Mouse (Mus musculus) embryonic facial prominence, embryonic 15.5 days (tissue): ENCODE measurements around the gene Samd4. TPM values are rescaled to one million over a fixed set of nuclear protein-coding genes. Genes with fewer than 3 reads are reported as not detected.

Experiments
- ATAC-seq: fragments of 200-750 bp; cut with Nextera tagmentation; 2 replicates; pipeline ENCODE4 v1.8.0; 2017; ENCODE audit warnings: low read depth, moderate TSS enrichment; ENCODE audit not compliant: insufficient number of reproducible peaks, low FRiP score, low TSS enrichment
- H3K27ac ChIP-seq: fragments of 300-500 bp; sonication (generic); replicated peaks from 2 replicates; pipeline ENCODE4 v1.5.1; 2015; ENCODE audit warnings: mild to moderate bottlenecking, inconsistent platforms
- H3K27me3 ChIP-seq: fragments of 300-500 bp; sonication (generic); 2 replicates; pipeline ENCODE4 v1.6.1; 2015; ENCODE audit warnings: inconsistent platforms
- H3K36me3 ChIP-seq: fragments of 300-500 bp; sonication (generic); 2 replicates; pipeline ENCODE4 v1.6.1; 2015; ENCODE audit warnings: mild to moderate bottlenecking, inconsistent platforms
- H3K4me1 ChIP-seq: fragments of 300-500 bp; sonication (generic); 2 replicates; pipeline ENCODE4 v1.6.1; 2015; ENCODE audit warnings: inconsistent platforms
- H3K4me2 ChIP-seq: fragments of 300-500 bp; sonication (generic); replicated peaks from 2 replicates; pipeline ENCODE4 v1.6.1; 2015; ENCODE audit warnings: mild to moderate bottlenecking, inconsistent platforms
- H3K4me3 ChIP-seq: fragments of 300-500 bp; sonication (generic); replicated peaks from 2 replicates; pipeline ENCODE4 v1.5.1; 2015; ENCODE audit warnings: mild to moderate bottlenecking, inconsistent platforms
- H3K9ac ChIP-seq: fragments of 300-500 bp; sonication (generic); 2 replicates; pipeline ENCODE4 v1.6.1; 2015; ENCODE audit warnings: inconsistent platforms
- H3K9me3 ChIP-seq: fragments of 300-500 bp; sonication (generic); replicated peaks from 2 replicates; pipeline ENCODE4 v1.6.1; 2016; ENCODE audit warnings: inconsistent platforms
- WGBS: fragments of 180-500 bp; shearing (Covaris S2); methylation state at CpG from one replicate; pipeline ENCODE4 v1.1.7; 2015; 5-methylcytosine and 5-hydroxymethylcytosine counted together
- polyA plus RNA-seq: library from polyadenylated mRNA; unstranded; fragments of >200 nt; fragmentation: Nextera tagmentation; extraction: Ambion mirVana; gene quantifications from 2 replicates; pipeline ENCODE4 v1.2.1, GENCODE M21; 2015

Gene Samd4
- polyA plus RNA-seq, 1 experiment from 2014 or later, result 14.6 TPM

- ATAC-seq, result no peak
- Histone ChIP-seq H3K9ac (no peak overlapping the region), H3K36me3 (no peaks in the 10 kb centered on the region), H3K4me3 (no peak overlapping the region), H3K27me3 (no peaks in the 10 kb centered on the region), H3K27ac (no peak overlapping the region), H3K4me1 (peaks cover 11% of the 10 kb centered on the region), H3K4me2 (no peak overlapping the region), H3K9me3 (no peaks in the 10 kb centered on the region)
- WGBS, result 48% methylated on average over 7 of the region's 7 CpGs
Observed at GRCm38 (mm10) chr14:46956121-46956520, 73.5 kb downstream of the Samd4 start.

DNA sequence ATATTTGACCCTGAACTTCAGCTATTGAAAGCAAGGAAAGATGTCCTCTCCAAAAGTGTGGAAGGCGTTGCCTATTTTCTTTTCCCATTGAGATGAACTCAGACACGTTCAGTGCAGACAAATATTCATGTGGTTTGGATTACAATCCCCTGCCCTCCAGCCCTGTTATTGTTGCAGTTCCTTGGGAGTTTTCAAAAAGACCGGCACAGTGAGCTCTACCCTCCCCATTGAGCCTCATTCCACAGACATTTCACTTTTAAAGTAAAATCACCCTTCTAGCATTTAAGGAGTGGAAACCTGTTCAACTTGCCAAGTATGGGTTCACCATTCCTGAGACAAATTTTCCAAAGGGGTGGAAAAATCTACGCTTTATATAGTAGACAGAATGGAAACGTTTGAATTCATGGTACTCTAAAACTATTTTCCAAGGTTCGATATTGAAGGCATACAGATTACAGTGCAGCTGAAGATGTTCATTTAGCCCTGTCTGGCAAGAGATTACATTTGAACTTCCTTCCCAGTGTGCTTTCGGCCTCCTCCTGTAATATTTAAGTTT is 76.6 kb downstream of the Samd4 start:
- H3K4me2 ChIP-seq, result no peak overlapping the region
- no peaks in the 10 kb centered on the region for H3K36me3 ChIP-seq
- no peaks in the 10 kb centered on the region for H3K27me3 ChIP-seq
- no peak overlapping the region for H3K4me3 ChIP-seq
- no peak overlapping the region for H3K9ac ChIP-seq
- no peaks in the 10 kb centered on the region for H3K9me3 ChIP-seq
- 0 out of 2 replicates have a peak overlapping the region, but pooled peaks have one; percentile 29 for H3K27ac ChIP-seq
- 0 out of 2 replicates have a peak, but pooled peaks have one; percentile 13 for ATAC-seq
- H3K4me1 ChIP-seq, result peaks cover 10% of the 10 kb centered on the region
- 31% methylated on average over 7 of the region's 7 CpGs for WGBS

- no peak for ATAC-seq
- 91% methylated on average over 2 of the region's 2 CpGs for WGBS
- H3K9ac ChIP-seq, result no peak overlapping the region
- H3K4me3 ChIP-seq, result no peak overlapping the region
- no peak overlapping the region for H3K4me2 ChIP-seq
- H3K4me1 ChIP-seq, result peaks cover 10% of the 10 kb centered on the region
- H3K27ac ChIP-seq, result no peak overlapping the region
- no peaks in the 10 kb centered on the region for H3K9me3 ChIP-seq
- no peaks in the 10 kb centered on the region for H3K27me3 ChIP-seq
- H3K36me3 ChIP-seq, result no peaks in the 10 kb centered on the region
Observed at GRCm38 (mm10) chr14:46959831-46960230, 77.2 kb downstream of the Samd4 start.

DNA sequence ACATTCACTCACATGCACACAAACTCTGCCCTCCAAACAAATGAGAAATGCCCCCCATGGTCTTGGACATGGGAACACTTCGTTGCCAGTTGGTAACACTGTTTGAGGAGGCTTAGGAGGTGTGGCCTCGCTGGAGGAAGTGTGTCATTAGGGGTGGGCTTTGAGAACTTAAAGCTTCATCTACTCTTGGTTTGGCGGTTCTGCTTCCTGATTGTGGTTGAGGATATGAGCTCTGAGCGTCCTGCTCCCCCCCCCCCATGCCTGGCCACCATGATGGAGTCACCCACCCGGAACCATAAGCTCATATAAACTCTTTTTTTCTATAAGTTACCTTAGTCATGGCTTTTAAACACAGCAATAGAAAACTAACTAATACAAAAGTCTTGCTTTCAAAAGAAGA is 80.2 kb downstream of the Samd4 start:
- 80% methylated on average over 5 of the region's 5 CpGs for WGBS
- peaks cover 29% of the 10 kb centered on the region for H3K4me1 ChIP-seq
- no peak overlapping the region for H3K4me3 ChIP-seq
- ATAC-seq, result no peak
- no peaks in the 10 kb centered on the region for H3K27me3 ChIP-seq
- no peak overlapping the region for H3K27ac ChIP-seq
- no peaks in the 10 kb centered on the region for H3K9me3 ChIP-seq
- no peak overlapping the region for H3K4me2 ChIP-seq
- H3K36me3 ChIP-seq, result no peaks in the 10 kb centered on the region
- no peak overlapping the region for H3K9ac ChIP-seq

DNA sequence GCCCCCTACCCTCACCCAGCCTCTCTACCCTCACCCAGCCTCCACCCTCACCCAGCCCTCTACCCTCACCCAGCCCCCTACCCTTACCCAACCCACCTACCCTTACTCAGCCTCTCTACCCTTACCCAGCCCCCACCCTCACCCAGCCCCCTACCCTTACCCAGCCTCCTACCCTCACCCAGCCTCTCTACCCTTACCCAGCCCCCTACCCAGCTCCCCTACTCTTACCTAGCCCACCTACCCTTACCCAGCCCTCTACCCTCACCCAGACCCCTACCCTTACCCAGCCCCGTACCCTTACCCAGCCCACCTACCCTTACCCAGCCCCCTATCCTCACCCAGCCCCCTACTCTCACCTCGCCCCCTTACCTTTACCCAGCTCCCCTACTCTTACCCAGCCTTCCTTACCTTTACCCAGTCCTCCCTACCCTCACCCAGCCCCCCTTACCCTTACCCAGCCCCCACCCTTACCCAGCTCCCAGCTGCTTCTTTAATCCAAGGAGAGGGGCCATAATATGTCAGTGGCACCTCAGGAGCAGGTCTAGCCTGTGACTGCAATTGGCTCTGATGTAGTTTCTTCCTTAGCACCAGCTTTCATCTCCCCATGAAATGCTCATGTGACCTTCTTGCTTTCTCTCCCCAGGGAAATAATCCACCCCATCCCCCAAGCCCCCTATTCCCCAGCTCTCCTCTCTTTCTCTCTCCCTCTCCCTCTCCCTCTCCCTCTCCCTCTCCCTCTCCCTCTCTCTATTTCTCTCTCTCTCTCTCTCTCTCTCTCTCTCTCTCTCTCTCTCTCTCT is 81.6 kb downstream of the Samd4 start:
- Histone ChIP-seq H3K4me2 (no peak overlapping the region), H3K27me3 (no peaks in the 10 kb centered on the region), H3K9me3 (no peaks in the 10 kb centered on the region), H3K27ac (no peak overlapping the region), H3K9ac (no peak overlapping the region), H3K36me3 (no peaks in the 10 kb centered on the region), H3K4me3 (no peak overlapping the region), H3K4me1 (peaks cover 21% of the 10 kb centered on the region)
- ATAC-seq, result 0 out of 2 replicates have a peak, but pooled peaks have one; percentile 26
- WGBS, result 87% methylated on average over 2 of the region's 2 CpGs

DNA sequence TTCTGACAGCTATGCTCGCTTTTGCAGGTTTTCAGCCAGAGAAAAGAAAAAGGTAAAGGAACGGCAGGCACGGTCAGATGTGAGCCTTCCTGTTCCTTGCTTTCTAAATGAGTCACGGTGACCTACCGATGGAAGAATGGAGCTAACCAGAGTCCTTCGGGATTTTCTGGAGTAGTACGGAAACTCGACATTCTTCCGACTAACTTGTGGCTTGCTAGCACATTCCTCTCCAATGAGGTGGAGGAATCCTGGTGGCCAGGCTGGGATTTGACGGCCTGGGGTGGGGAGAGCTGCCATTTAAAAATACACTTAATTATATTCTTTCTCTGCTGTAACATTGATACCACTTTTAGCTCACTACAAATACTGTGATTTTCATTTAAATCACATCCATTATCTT is 83.6 kb downstream of the Samd4 start:
- Histone ChIP-seq H3K4me2 (peak overlapping the region; percentile 34), H3K27me3 (no peaks in the 10 kb centered on the region), H3K4me3 (no peak overlapping the region), H3K9me3 (no peaks in the 10 kb centered on the region), H3K9ac (no peak overlapping the region), H3K36me3 (no peaks in the 10 kb centered on the region), H3K4me1 (peaks cover 25% of the 10 kb centered on the region), H3K27ac (peak overlapping the region; percentile 49; the same call in 1 of the 2 replicates)
- peak; percentile 75; the same call in 1 of the 2 replicates for ATAC-seq
- 18% methylated on average over 10 of the region's 10 CpGs for WGBS

DNA sequence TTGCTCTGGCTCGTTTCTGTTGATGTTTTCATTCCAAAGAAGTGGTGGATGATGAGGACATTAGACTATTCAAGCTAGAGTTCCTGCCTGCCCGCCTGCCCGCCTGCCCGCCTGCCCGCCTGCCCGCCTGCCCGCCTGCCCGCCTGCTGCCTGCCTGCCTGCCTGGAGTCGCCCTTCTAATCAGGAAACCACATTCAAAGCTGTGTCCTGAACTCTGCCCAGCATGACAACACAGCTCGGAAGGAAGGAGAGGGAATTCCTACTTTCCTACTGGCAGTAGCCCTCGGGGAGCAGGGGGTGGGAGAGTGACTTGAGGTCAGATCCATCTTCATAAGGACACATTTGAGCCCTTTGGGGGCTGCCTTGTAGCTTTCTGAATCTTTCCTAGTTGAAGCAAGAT is 85.4 kb downstream of the Samd4 start:
- no peaks in the 10 kb centered on the region for H3K36me3 ChIP-seq
- ATAC-seq, result no peak
- 68% methylated on average over 11 of the region's 11 CpGs for WGBS
- no peak overlapping the region for H3K27ac ChIP-seq
- no peak overlapping the region for H3K4me2 ChIP-seq
- no peak overlapping the region for H3K9ac ChIP-seq
- H3K4me1 ChIP-seq, result peaks cover 25% of the 10 kb centered on the region
- H3K9me3 ChIP-seq, result no peaks in the 10 kb centered on the region
- no peak overlapping the region for H3K4me3 ChIP-seq
- no peaks in the 10 kb centered on the region for H3K27me3 ChIP-seq

DNA sequence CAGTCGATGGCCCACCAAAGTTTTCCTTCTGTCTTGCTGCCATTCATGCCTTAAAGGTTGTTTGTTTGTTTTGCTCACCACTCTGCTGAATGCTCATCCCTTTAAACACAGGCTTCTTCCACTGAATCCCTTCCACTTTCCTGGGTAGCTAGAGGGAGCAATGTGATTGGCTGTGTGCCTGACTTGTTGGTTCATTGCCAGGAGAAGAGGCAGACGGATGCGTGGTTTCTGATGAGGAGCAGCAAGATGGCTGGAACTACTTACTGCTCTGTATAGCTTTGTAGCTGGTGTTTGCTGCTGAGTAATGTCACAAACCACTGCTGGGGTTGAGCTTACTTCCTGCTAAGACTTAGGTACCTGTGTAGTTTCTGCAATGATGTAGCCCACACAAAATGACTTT is 88.0 kb downstream of the Samd4 start:
- 41% methylated on average over 3 of the region's 3 CpGs for WGBS

DNA sequence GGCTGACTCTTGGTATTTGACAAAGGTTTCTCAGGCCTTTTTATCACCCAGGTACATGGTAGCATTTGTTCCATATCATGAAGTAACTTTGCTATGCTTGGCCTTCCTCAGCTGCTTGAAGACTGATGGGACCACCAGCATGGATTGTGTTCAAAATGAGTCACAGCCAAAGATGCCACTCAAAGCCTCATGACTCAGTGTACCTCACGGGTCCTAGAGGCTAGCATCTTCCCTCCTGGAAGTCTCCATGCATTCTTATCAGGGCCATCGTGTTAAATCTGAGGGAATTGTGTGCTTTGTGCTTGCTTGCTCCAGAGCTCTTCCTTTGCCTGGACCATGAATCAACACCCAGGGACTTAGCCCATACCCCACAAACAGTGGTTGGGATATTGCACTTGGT is 89.1 kb downstream of the Samd4 start:
- Histone ChIP-seq H3K36me3 (no peaks in the 10 kb centered on the region), H3K9ac (no peak overlapping the region), H3K27me3 (no peaks in the 10 kb centered on the region), H3K27ac (no peak overlapping the region), H3K4me1 (peaks cover 12% of the 10 kb centered on the region), H3K9me3 (no peaks in the 10 kb centered on the region), H3K4me2 (no peak overlapping the region), H3K4me3 (no peak overlapping the region)
- ATAC-seq, result no peak
- 94% methylated on average over 2 of the region's 2 CpGs for WGBS

More for the DNA sequence above, 88.0 kb downstream of the Samd4 start:
- Histone ChIP-seq H3K36me3 (no peaks in the 10 kb centered on the region), H3K4me1 (peaks cover 19% of the 10 kb centered on the region), H3K27ac (no peak overlapping the region), H3K4me2 (no peak overlapping the region), H3K9me3 (no peaks in the 10 kb centered on the region), H3K27me3 (no peaks in the 10 kb centered on the region), H3K9ac (no peak overlapping the region), H3K4me3 (no peak overlapping the region)
- ATAC-seq, result no peak

DNA sequence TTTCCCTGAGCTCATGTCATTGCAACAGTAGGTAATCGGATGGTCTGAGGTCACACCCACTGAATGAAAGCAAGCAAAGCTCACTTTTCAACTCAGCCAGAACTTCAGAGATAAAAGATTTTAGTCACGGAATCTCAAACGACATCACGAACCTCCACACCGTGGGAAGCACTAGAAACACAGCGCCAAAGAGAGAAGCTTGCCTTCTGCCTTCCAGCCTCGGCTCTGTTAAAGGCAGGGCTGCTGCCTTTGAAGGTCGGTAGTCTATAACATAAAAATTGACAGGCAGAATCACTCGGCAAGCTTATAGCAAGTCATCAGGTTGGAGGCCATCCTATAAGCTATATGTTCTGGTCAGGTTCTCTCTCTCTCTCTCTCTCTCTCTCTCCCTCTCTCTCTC is 92.2 kb downstream of the Samd4 start:
- no peaks in the 10 kb centered on the region for H3K27me3 ChIP-seq
- H3K4me3 ChIP-seq, result no peak overlapping the region
- H3K36me3 ChIP-seq, result no peaks in the 10 kb centered on the region
- no peak overlapping the region for H3K27ac ChIP-seq
- H3K9ac ChIP-seq, result no peak overlapping the region
- no peak for ATAC-seq
- H3K9me3 ChIP-seq, result no peaks in the 10 kb centered on the region
- WGBS, result 66% methylated on average over 9 of the region's 9 CpGs
- H3K4me2 ChIP-seq, result no peak overlapping the region
- 0 out of 2 replicates have a peak, but pooled peaks cover 6% of the 10 kb centered on the region for H3K4me1 ChIP-seq

- Histone ChIP-seq H3K9me3 (no peaks in the 10 kb centered on the region), H3K27me3 (no peaks in the 10 kb centered on the region), H3K4me3 (no peak overlapping the region), H3K4me2 (no peak overlapping the region), H3K36me3 (no peaks in the 10 kb centered on the region), H3K9ac (no peak overlapping the region), H3K27ac (no peak overlapping the region), H3K4me1 (0 out of 2 replicates have a peak, but pooled peaks cover 2% of the 10 kb centered on the region)
- WGBS, result 83% methylated on average over 4 of the region's 4 CpGs
- ATAC-seq, result no peak
Observed at GRCm38 (mm10) chr14:46975969-46976368, 93.3 kb downstream of the Samd4 start.
